Mouse (Mus musculus) retina, postnatal 1 day (tissue): ENCODE data around the gene Celf1.
"Not testable (repeated sequence)": the region's sequence is repeated elsewhere in the genome, so short reads cannot be mapped to it uniquely, and the experiment has no call there.

ENCODE experiments used
- DNase-seq: peaks from one replicate; pipeline ENCODE4 v3.0.0-alpha.2; 2012

Celf1 gene

GRCm38 (mm10) chr2:90941744-90942143, 1.6 kb downstream of the Celf1 start:
- no peak for DNase-seq

GRCm38 (mm10) chr2:90950149-90950548, 10.0 kb downstream of the Celf1 start:
- no peak for DNase-seq

DNA sequence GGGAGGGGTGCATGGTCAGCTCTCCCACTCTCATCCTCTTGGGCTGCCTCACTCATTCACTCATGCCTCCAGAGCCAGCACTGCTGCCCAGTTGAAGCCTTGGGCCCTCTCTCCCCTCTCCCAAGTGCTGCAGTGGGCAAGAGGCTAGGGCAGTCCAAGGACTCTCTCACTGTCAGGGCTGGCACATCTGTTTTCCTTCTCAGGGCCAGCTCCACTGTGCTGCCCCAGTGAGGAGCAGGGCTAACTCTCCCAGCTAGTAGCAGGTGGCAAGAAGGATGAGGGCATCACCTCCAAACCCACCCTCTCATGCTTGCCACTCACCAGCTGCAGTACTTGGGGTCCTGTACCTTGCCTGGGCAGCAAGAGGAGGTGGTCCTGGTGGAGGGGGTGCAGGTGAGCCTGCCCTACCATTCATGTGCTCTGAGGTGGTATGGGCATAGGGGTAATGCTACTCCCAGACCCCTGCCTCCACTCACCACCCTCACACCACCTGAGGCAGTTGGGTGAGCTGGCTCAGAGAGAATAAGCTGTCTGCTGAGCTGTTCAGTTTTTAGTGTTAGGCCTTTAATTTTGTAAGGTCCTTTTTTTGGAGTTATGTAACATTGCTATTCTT, 10.5 kb downstream of the Celf1 start:
- no peak for DNase-seq

GRCm38 (mm10) chr2:90953461-90953860, 13.3 kb downstream of the Celf1 start:
- DNase-seq, result no peak

- DNase-seq, result no peak
Observed at GRCm38 (mm10) chr2:90956053-90956452, 15.9 kb downstream of the Celf1 start.

DNA sequence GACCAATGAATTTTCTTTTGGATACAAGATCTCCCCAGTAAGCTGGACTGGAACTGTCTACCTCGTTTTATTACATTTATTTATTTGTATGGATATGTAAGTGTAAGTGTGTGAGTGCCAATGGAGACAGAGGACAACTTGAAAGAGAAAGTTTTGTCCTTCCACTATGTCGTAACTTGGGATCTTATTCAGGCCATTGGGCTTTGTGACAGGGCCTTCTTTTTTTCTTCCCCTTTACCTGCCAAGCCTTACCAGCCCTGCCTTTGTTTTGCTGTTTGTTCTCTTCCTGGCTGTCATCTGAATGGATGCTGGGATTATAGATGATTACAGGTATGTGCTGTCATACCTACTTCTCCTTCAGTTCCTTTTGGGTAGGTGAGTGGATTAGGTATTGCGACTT, 18.7 kb downstream of the Celf1 start:
- no peak for DNase-seq

DNA sequence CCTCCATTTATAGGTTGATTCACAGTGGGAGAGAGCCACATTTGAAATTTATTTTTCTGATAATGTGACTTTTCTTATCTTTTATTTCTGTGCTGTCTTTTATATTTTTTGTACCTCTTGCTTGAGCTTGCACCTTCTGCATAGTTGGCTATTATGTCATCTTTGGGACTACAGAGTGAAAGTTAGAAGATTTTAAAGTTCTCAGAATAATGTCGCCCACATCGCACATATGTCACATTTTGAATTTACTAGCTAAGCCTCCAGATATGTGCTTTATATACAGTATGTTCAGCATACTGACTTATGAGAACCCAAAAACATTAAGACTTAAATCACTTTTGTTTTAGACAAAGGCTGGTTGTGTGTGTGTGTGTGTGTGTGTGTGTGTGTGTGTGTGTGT, 19.8 kb downstream of the Celf1 start:
- no peak for DNase-seq

GRCm38 (mm10) chr2:90963304-90963703, 23.1 kb downstream of the Celf1 start:
- DNase-seq, result no peak

GRCm38 (mm10) chr2:90964811-90965465, 24.8 kb downstream of the Celf1 start:
- no peak for DNase-seq

- no peak for DNase-seq
Observed at GRCm38 (mm10) chr2:90965466-90966080, 25.4 kb downstream of the Celf1 start.

GRCm38 (mm10) chr2:90970606-90971005, 30.4 kb downstream of the Celf1 start:
- no peak for DNase-seq

DNA sequence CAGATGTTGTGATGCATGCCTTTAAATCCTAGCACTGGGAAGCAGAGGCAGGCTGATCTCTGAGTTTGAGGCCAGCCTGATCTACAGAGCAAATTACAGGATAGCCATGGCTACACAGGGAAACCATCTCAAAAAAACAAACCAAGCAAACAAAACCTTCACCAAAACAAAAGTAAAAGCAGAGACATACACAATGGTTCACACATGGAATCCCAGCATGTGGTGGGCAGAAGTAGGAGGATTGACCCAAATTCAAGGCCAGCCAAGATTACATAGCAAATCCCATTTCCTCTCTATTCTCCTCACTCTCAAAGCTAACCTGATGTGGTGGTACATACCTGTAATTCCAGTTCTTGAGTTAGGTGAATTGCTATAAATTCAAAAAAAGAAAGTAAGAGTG, 33.9 kb downstream of the Celf1 start:
- peak; percentile 1 for DNase-seq

DNA sequence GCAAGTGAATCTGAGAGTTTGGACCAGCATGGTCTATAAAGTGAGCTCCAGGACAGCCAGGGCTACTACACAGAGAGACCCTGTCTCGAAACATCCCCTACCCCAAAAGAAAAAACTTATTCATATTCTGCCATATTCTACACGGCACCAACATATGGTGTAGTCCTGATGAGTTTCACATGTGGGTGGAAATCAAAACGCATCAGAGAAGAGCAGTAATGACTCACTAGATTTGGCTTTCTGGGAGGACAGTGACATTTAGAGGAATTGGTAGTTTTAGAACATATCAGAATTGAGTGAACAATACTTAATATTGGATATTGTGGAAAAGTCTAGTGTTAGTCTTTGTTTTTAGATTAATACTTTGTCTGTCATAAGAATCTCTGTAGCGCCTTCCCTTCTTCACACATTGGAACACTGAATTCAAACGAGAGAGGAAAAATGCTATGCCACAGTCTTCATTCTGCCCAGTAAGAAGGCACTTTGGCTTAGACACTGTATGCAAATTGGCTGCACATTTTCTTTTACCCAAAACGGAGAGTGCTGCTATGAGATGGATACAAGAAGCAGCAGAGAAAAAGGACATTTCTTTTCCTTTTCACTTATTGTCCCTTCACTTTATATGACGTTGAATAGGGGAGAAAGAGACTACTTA, 35.1 kb downstream of the Celf1 start:
- no peak for DNase-seq

GRCm38 (mm10) chr2:90976590-90976989, 36.4 kb downstream of the Celf1 start:
- DNase-seq, result no peak

DNA sequence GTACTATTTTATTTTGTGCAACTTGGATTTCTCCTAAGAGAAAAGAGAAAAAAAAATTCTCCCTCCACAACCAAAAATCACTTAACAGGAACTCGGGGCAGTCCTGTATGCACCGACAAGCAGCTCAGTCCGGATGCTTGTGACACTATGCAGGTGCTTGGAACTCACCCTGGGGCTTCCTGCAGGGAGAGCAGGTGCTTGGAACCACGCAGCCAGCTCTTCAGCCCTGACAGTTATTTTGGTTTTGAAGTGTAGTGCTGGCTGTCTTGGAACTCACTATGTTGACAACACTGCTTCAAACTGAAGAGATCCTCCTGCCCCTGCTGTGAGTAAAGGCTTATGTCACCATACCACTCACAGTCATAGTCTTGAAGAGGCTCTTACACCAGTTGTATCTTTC, 37.1 kb downstream of the Celf1 start:
- DNase-seq, result no peak

DNA sequence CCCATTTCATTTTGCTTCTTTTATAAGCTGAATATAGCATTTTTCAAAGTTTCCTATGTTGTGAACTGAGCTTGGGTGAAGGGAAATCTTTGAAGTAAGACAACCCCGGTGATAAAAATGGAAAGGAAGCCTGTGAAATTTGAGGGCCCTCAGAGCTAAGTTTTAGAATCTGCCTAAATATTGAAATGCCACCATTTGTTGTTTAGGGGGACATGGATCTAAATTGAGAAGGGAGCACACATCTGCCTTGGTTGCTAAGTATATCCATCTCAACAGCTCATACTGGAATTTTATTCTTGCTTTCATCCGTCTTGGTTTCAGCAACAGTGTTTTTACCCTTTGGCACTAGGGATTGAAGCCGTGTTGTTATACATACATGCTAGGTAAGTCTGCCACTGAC, 45.9 kb downstream of the Celf1 start:
- no peak for DNase-seq

- DNase-seq, result no peak
Observed at GRCm38 (mm10) chr2:91008536-91008935, 68.4 kb downstream of the Celf1 start.

- DNase-seq, result no peak
Observed at GRCm38 (mm10) chr2:91013881-91014280, 73.7 kb downstream of the Celf1 start.

DNA sequence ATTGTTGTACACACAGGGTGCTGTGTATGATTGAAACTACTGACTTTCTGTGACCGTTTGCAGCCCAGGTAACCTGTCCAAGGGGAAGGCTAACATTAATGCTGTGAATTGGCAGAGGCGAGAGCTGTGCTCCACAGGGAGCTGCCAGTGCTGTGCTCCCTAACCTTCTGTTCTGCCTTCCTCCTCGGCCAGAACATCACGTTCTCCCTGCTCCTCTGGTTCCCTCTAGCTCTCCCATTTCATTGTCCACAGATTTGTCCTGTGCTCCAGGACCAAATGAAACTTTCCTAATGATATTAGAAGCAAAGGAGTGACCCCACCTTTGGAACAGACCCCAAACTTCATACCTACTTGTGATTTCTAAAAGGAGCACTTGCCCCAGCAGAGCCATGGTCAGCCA, 75.2 kb downstream of the Celf1 start:
- no peak for DNase-seq

GRCm38 (mm10) chr2:91018061-91018788, 78.0 kb downstream of the Celf1 start:
- no peak for DNase-seq

DNA sequence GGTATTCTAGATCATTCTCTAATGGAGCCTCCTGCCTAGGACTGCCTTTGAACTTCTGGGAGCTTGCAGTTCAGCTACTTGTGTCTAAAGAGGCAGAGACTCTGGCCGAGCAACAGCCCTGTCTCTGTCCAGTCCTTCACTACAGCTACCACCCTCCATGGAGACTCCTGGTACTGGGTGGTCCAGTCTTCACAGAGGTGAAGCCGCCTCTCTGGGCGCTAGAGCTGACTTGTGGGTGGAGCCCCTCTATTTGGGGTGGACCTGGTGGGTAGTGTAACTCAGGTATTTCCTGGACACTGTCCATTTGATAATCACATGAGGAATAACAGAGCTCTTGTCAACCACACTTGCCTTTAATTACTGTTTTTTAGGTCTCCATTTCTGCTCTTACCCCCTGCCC, 79.7 kb downstream of the Celf1 start:
- DNase-seq, result no peak

GRCm38 (mm10) chr2:91022266-91022665, 82.1 kb downstream of the Celf1 start:
- DNase-seq, result not testable (repeated sequence)

- no peak for DNase-seq
Observed at GRCm38 (mm10) chr2:91023131-91023530, 82.9 kb downstream of the Celf1 start.
